Mouse (Mus musculus) lung, embryonic 14.5 days (tissue): Measurements from ENCODE around the gene Klhl22. TPM values are rescaled to one million over a fixed set of nuclear protein-coding genes. Genes with fewer than 3 reads are reported as not detected.
A peak's percentile ranks its signal among the peaks of the same experiment; 100 is the strongest.

Experiments used
- ATAC-seq: fragments of 200-750 bp; cut with Nextera tagmentation; 2 replicates; pipeline ENCODE4 v1.8.0; 2017; ENCODE audit warnings: mild to moderate bottlenecking, moderate TSS enrichment, moderate library complexity; ENCODE audit not compliant: insufficient read depth
- DNase-seq: peaks from one replicate; pipeline ENCODE4 v3.0.0-alpha.2; 2015
- H3K27ac ChIP-seq: fragments of 300-500 bp; sonication (generic); 2 replicates; pipeline ENCODE4 v1.5.1; 2014; ENCODE audit warnings: low read depth, mild to moderate bottlenecking, moderate library complexity
- H3K27me3 ChIP-seq: fragments of 300-500 bp; sonication (generic); 2 replicates; pipeline ENCODE4 v1.6.1; 2014; ENCODE audit warnings: low read length, control low read depth; ENCODE audit not compliant: insufficient read depth
- H3K36me3 ChIP-seq: fragments of 300-500 bp; sonication (generic); 2 replicates; pipeline ENCODE4 v1.6.1; 2014; ENCODE audit warnings: control low read depth; ENCODE audit not compliant: insufficient read depth
- H3K4me1 ChIP-seq: fragments of 300-500 bp; sonication (generic); 2 replicates; pipeline ENCODE4 v1.6.1; 2014; ENCODE audit warnings: antibody characterized with exemption, control low read depth; ENCODE audit not compliant: insufficient read depth
- H3K4me2 ChIP-seq: fragments of 300-500 bp; sonication (generic); 2 replicates; pipeline ENCODE4 v1.6.1; 2014; ENCODE audit warnings: mild to moderate bottlenecking
- H3K4me3 ChIP-seq: fragments of 300-500 bp; sonication (generic); 2 replicates; pipeline ENCODE4 v1.5.1; 2014; ENCODE audit warnings: low read depth, low read length
- H3K9ac ChIP-seq: fragments of 300-500 bp; sonication (generic); 2 replicates; pipeline ENCODE4 v1.6.1; 2014
- H3K9me3 ChIP-seq: fragments of 300-500 bp; sonication (generic); 2 replicates; pipeline ENCODE4 v1.6.1; 2016; ENCODE audit warnings: low read depth, low read length, control low read depth
- CTCF ChIP-seq: IDR thresholded peaks from 2 replicates; pipeline ENCODE4 v1.5.1; 2016; ENCODE audit warnings: antibody characterized with exemption, low read depth
- WGBS: fragments of 180-500 bp; shearing (Covaris S2); extraction: QIAGEN DNeasy Blood & Tissue Kit; methylation state at CpG from one replicate; pipeline ENCODE4 v1.1.7; 2014; 5-methylcytosine and 5-hydroxymethylcytosine counted together
- polyA plus RNA-seq: library from polyadenylated mRNA; unstranded; fragments of >200 nt; fragmentation: Nextera tagmentation; extraction: Ambion mirVana; gene quantifications from 2 replicates; pipeline ENCODE4 v1.2.1, GENCODE M21; 2014

Gene Klhl22
- polyA plus RNA-seq, 1 experiment from 2014 or later, result 70.7 TPM

- Histone ChIP-seq H3K27ac (no peak overlapping the region), H3K4me1 (peaks cover 64% of the 10 kb centered on the region), H3K4me3 (peak overlapping the region; percentile 28), H3K9me3 (no peaks in the 10 kb centered on the region), H3K27me3 (peaks cover 58% of the 10 kb centered on the region), H3K36me3 (peaks cover 52% of the 10 kb centered on the region), H3K4me2 (peak overlapping the region; percentile 59), H3K9ac (no peak overlapping the region)
- ATAC-seq (no peak), DNase-seq (no peak)
- 39% methylated on average over 7 of the region's 7 CpGs for WGBS
- TF ChIP-seq CTCF, result no peak
These were observed 45.6 kb downstream of the Klhl22 start for GRCm38 (mm10) chr16:17804982-17805381.

GRCm38 (mm10) chr16:17806581-17807191 is 47.3 kb downstream of the Klhl22 start:
- WGBS, result 8% methylated on average over 47 of the region's 50 CpGs
- no peak for ATAC-seq
- Histone ChIP-seq H3K9me3 (no peaks in the 10 kb centered on the region), H3K4me2 (peak overlapping the region; percentile 77), H3K27me3 (peaks cover 52% of the 10 kb centered on the region), H3K9ac (peak overlapping the region; percentile 57), H3K4me1 (peaks cover 67% of the 10 kb centered on the region), H3K27ac (peak overlapping the region; percentile 73; the same call in 1 of the 2 replicates), H3K4me3 (peak overlapping the region; percentile 37), H3K36me3 (peaks cover 52% of the 10 kb centered on the region)
- no peak for TF ChIP-seq CTCF
- DNase-seq, result peak; percentile 67

- TF ChIP-seq CTCF, result no peak
- peaks cover 60% of the 10 kb centered on the region for H3K4me1 ChIP-seq
- 7% methylated on average over 63 of the region's 73 CpGs for WGBS
- H3K36me3 ChIP-seq, result peaks cover 52% of the 10 kb centered on the region
- DNase-seq (peak; percentile 92), ATAC-seq (peak; percentile 33)
- H3K4me2 ChIP-seq, result peak overlapping the region; percentile 77
- H3K9ac ChIP-seq, result peak overlapping the region; percentile 57
- H3K4me3 ChIP-seq, result peak overlapping the region; percentile 37
- no peaks in the 10 kb centered on the region for H3K9me3 ChIP-seq
- peaks cover 44% of the 10 kb centered on the region for H3K27me3 ChIP-seq
- peak overlapping the region; percentile 73; the same call in 1 of the 2 replicates for H3K27ac ChIP-seq
These were observed 48.0 kb downstream of the Klhl22 start for GRCm38 (mm10) chr16:17807192-17808009.

- Histone ChIP-seq H3K9ac (no peak overlapping the region), H3K36me3 (peaks cover 37% of the 10 kb centered on the region), H3K27me3 (peaks cover 29% of the 10 kb centered on the region), H3K4me2 (peak overlapping the region; percentile 21; the same call in 1 of the 2 replicates), H3K9me3 (no peaks in the 10 kb centered on the region), H3K4me3 (no peak overlapping the region), H3K27ac (peak overlapping the region; percentile 88), H3K4me1 (peaks cover 43% of the 10 kb centered on the region)
- no peak for DNase-seq
- ATAC-seq, result no peak
- TF ChIP-seq CTCF, result no peak
- WGBS, result 72% methylated on average over 4 of the region's 4 CpGs
These were observed 49.7 kb downstream of the Klhl22 start for GRCm38 (mm10) chr16:17809125-17809524.

- no peaks in the 10 kb centered on the region for H3K9me3 ChIP-seq
- 8% methylated on average over 7 of the region's 7 CpGs for WGBS
- H3K27me3 ChIP-seq, result peaks cover 23% of the 10 kb centered on the region
- no peak overlapping the region for H3K4me3 ChIP-seq
- peak overlapping the region; percentile 21; the same call in 1 of the 2 replicates for H3K4me2 ChIP-seq
- peaks cover 32% of the 10 kb centered on the region for H3K36me3 ChIP-seq
- DNase-seq (peak; percentile 90), ATAC-seq (peak; percentile 83)
- peak overlapping the region; percentile 88 for H3K27ac ChIP-seq
- TF ChIP-seq CTCF, result no peak
- H3K9ac ChIP-seq, result no peak overlapping the region
- H3K4me1 ChIP-seq, result peaks cover 37% of the 10 kb centered on the region
These were observed 50.3 kb downstream of the Klhl22 start for GRCm38 (mm10) chr16:17809711-17810110.

GRCm38 (mm10) chr16:17812120-17812519 is 52.7 kb downstream of the Klhl22 start:
- 4% methylated on average over 5 of the region's 5 CpGs for WGBS
- peak; percentile 84 for TF ChIP-seq CTCF
- H3K4me2 ChIP-seq, result no peak overlapping the region
- H3K36me3 ChIP-seq, result peaks cover 16% of the 10 kb centered on the region
- no peak overlapping the region for H3K27ac ChIP-seq
- peaks cover 25% of the 10 kb centered on the region for H3K4me1 ChIP-seq
- DNase-seq (peak; percentile 87), ATAC-seq (no peak)
- H3K27me3 ChIP-seq, result peaks cover 6% of the 10 kb centered on the region; the same call in 1 of the 2 replicates
- no peaks in the 10 kb centered on the region for H3K9me3 ChIP-seq
- no peak overlapping the region for H3K4me3 ChIP-seq
- H3K9ac ChIP-seq, result no peak overlapping the region

- no peak overlapping the region for H3K27ac ChIP-seq
- peaks cover 6% of the 10 kb centered on the region; the same call in 1 of the 2 replicates for H3K27me3 ChIP-seq
- DNase-seq (no peak), ATAC-seq (no peak)
- H3K9ac ChIP-seq, result no peak overlapping the region
- H3K4me1 ChIP-seq, result peaks cover 16% of the 10 kb centered on the region
- H3K4me3 ChIP-seq, result no peak overlapping the region
- no peaks in the 10 kb centered on the region for H3K9me3 ChIP-seq
- H3K4me2 ChIP-seq, result no peak overlapping the region
- whole genome bisulfite sequencing, result 45% methylated on average over 4 of the region's 4 CpGs
- no peak for TF ChIP-seq CTCF
- peaks cover 6% of the 10 kb centered on the region for H3K36me3 ChIP-seq
These were observed 53.8 kb downstream of the Klhl22 start for GRCm38 (mm10) chr16:17813173-17813572.
